Mouse (Mus musculus) urinary bladder, postnatal 10 days (tissue): ENCODE results near the gene Rnaseh1.

ENCODE experiments used
- DNase-seq: peaks from one replicate; pipeline ENCODE4 v3.0.0; 2022; ENCODE audit warnings: low spot score

The Rnaseh1 gene

DNA sequence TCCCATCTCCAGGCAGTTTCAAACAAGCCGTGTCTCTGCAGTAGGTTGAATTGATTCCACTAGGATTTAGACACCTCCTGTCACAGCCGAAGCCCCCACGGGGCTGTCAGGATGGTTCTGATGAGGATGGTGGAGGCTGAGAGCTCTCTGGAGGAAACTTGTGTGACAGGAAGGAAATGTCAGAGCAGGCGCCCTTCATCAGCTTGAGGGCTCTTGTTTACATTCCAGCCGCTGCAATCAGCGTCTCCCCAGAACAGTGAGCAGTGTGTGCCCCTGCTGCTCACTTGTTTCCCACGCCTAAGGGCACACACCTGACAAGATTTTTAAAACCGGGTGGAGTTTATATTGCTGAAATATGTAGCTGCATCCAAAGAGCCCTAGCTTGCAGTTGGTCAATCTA lies 17.9 kb downstream of the Rnaseh1 start:
- DNase-seq, result no peak

DNA sequence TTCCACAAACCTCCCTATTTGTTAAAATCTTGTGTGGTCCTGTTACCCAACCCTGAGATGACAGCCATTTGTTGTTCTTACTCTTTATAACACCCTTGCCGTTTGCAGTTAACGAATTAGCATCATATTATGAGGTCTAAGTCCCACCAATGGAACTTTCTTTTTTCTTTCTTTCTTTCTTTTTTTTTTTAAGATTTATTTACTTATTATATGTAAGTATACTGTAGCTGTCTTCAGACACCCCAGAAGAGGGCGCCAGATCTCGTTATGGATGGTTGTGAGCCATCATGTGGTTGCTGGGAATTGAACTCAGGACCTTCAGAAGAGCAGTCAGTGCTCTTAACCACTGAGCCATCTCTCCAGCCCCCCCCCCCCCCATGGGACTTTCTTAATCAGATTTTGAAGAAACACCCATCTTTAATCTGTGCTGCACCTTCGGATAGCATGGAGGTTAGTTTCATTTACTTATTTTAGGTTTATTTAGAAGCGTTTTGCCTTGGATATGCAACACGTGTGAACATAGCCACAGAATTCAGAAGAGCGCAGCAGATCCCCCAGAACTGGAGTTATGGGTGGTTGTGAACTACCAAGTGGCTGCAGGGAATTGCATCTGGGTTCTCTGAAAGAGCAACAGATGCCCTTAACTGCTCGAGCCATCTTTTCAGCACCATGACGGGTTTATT lies 24.8 kb downstream of the Rnaseh1 start:
- DNase-seq, result no peak

DNA sequence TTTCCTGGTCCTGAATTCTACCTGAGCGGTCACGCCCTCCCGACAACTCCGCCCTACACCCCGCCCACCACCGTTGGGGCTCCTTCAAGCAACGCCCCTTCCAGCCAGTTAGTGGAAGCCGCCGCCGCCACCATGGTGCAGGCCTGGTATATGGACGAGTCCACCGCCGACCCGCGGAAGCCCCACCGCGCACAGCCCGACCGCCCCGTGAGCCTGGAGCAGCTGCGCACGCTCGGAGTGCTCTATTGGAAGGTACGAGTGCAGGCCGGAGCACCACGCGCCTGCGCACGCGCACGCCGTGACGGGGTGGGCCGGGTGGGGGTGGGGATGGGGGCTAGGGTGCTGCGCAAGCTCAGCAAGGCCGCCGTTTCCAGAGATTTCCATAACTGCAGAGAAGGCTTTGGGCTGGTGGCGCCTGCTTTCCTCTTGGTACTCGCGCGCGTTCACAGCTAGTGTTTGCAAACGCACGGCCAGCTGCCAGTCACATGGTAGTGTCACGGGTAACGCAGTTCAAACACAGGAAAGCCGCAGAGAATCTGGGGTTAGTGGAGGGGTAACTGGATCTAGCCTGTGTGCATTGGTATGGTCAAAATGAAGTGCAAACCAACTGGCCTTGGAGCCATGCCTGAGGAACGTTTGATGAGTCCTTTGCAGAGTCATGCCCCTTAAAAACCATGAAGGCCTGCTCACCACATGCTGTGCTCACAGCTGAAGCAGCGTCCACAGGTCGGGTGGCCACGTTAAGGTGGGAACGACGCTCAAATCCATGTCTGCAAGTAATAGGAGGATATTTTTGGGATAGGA lies 25.9 kb downstream of the Rnaseh1 start, which contains the start of gene Adi1:
Adi1 (plus strand) TSS at position 111 of the 804 bp plus-strand sequence.
- DNase-seq, result peak; percentile 35

DNA sequence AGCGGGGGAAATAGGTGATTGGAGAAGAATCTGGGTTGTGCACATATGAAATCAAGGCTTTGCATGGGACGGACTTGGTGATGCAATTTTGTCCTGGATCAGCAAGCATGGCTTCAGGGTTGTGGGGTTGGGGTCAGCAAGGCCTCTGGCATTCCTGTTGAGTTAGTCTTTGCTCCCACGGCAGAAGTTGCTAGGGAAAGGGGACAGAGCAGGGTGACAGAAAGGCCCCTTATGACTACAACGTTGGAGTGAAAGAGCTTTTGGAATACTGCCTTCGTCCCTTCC lies 26.5 kb downstream of the Rnaseh1 start:
- no peak for DNase-seq

DNA sequence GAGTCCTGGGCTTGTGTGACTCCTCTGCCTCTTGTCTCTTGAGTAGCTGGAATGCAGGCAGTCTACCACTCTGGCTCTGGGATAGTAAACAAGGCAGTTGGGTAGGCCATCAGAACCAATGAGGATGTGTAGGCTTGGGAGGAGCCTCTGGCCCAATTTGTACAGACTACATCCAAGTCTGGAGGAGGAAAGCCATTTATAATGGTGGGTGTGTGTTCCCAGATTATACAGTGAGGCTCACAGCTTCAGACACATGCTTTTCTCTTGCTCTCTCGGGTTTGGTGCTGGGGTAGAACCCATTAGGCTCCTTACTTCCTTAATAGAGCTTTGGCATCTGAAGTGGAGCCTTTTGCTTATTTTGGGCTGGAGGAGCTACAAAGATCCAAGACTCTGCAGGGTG lies 35.3 kb downstream of the Rnaseh1 start:
- DNase-seq, result no peak

DNA sequence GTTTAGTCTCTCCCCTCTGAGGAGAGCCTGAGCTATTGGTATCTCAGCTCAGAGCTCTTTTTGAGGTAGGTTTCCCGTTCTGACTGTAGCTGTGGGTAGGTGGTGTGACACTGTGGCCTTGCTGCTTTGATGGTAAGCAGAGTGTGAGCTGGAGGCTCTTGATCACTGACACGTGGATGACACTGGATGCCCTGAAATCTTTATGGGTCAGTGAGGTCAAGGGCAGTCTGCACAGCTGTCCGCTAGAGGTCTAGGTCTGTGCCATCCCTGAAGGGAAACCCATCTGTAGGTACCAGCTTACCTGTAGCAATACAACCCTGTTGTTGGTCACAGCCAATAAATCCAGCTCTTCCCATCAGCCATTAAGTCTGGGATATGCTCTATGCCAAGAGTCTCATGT lies 36.4 kb downstream of the Rnaseh1 start:
- no peak for DNase-seq

DNA sequence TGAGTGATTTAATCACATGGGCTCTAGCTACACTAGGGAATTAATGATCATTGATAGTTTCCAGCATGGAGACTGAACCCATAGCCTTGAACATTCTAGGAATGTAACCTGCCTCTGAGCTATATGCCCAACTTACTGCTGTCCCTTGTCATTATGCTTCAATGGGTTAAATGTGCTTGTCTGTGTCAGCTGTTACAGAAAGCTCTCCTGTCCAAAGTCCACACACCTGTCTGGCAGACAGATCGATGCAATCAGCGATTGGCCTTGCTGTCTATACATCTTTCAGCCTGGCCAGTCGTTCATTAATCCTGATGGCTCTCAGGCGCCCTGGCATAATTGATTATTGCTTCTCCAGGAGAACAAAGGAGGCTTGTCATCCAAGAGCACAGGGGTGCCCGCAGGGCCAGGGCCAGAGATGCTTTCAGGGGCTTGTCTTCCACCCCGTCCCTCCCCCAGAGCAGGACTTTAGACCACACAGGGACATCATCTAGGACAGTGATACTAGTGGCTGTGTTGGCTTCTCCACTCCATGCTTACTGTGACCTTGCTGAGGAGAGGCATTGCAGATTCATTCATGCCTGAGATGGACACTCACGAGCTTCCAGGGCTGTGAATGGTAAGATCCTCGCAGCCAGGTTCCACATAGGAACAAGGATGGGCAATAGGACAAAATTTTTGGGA lies 36.9 kb downstream of the Rnaseh1 start:
- DNase-seq, result no peak

DNA sequence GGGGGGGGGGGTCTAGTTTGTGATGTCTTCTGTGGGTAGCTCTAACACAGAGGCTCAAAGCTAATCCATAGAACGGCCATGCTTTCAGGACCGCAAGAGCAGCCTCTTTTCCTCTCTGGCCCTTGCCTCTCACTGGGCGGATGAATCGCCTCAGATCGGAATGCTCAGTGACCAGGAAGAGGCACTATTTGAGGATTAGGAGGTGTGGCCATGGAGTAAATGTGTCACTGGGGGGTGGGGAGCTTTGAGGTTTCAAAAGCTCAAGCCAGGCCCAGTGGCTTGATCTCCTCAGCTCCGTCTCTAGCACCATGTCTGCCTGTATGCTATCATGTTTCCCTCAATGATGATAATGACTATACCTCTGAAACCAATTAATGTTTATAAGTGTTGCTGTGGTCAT lies 39.6 kb downstream of the Rnaseh1 start:
- DNase-seq, result no peak

DNA sequence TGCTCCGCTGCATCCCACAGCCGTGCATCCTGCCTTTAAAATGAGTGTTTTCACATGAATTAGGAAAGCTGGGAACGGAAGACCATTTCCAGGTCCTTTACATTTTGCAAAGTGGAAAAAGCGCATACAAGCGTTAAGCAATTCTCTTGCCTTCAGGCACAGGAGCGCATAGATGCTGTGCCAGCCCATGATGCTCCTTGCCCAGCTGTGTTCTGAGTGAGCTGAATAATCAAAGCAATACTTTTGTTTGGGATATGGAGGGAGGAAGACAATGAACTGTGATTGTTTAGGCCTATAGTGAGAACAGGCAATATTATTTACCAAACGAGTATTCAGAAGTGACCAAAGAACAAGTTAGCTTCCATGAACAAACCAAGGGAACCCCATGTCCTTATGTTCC lies 41.3 kb downstream of the Rnaseh1 start:
- DNase-seq, result no peak

DNA sequence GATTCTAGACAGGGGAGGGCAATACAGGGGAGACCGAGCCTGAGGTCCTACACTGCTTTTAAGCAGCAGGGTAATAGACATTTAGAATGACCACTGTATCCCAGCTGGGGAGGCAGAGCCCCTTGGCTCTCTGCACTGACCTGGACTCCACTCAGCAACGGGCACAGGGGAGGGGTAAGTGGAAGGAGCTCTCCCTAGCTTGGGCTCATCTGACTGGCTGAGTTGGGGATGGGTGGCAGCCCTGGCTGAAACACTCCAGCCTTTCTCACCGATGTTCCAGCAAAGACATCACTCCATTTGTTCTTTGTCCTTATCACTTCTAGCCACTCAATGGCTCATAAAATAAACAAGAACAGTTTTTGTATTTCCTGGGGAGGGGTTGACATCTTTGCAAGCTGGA lies 44.3 kb downstream of the Rnaseh1 start:
- no peak for DNase-seq

DNA sequence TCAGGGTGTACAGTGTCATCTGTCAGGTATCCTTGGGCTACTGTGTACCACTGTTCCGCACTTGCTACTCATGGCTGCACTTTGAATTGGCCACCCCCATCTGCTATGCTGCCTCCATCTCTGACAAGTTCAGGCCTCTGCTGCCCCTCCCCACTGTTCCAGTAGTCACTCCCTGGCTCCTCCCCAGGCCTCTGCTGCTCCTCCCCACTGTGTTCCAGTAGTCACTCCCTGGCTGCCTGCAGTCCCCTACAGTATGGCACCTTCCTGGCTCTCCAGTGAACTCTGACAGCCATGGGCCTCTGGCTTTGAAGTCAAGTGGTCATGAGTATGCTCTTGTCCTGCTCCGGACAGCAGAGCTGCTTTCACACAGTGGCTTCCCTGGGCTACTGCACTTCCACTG lies 44.8 kb downstream of the Rnaseh1 start:
- DNase-seq, result no peak

DNA sequence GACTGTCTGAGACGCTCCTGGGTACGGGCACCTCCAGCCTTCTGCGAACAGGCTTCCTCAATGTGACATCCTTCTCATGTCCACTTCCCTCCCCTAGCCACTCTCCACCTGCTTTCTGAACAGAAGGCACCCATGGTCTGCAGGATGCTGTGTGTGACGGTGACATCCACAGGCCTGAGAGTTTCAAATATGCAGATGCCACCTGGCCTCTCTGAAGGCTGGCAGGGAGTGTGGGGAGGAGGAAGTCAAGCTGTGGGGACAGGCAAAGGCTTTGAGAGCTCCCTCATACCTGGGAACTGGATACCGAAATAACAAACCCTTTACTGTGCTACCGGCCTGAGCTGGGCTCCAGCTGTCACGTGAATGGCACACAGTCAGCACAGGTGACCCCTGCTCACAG lies 45.4 kb downstream of the Rnaseh1 start:
- DNase-seq, result no peak

DNA sequence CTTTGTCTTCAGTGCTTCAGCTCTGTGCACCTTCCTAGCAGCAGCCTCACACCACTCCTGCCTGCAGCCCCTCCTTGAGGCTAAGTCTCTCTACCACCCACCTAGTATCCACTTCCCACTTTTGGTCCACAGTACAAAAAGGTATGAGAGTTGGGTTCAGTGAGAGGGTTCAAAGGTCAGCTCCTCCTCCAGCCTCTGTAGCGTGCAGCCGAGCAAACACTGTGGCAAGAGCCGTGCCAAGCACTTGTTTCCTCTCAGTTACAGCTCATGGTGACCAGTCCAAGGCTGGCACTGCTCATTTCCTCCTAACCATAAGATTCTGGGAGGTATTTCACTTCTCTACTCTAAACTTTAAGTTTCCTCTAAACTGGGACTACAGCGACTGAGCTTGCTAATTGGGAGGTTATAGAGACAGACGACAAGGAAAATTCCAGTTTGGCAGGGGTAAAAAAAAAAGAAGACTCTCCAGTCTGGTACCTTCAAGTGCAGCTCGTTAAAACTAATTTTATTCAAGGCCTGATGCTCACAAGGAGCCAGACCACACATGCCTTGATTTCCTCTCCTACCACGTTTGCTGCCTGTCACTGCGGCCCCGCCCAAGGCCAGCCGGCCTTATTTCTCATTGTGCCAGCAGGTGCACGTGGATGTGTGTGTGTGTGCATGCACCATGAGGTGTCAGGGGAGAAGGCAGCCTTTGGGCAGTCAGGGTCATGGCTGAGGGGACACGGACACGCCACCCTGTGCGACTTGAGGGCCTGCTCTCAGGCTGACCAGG lies 48.6 kb downstream of the Rnaseh1 start:
- DNase-seq, result no peak

DNA sequence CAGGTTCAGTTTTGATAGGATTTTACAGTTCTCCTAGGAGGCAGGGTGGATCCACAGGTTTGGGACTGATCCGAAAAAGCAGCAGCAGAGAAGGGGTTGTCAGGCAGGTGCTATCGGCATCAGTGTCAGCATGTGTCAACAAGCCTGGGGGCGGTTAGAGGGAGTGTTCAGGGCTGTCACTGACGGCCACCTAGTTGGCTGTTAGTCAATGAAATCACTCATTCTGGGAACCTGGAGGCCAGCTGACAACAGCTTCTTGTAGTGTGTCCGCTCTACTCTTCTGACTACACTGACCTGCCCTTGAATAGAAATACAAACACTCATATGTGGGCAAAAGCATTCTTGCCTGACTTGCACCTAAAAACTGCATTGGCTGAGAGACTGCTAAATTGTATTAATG lies 49.7 kb downstream of the Rnaseh1 start:
- DNase-seq, result no peak

DNA sequence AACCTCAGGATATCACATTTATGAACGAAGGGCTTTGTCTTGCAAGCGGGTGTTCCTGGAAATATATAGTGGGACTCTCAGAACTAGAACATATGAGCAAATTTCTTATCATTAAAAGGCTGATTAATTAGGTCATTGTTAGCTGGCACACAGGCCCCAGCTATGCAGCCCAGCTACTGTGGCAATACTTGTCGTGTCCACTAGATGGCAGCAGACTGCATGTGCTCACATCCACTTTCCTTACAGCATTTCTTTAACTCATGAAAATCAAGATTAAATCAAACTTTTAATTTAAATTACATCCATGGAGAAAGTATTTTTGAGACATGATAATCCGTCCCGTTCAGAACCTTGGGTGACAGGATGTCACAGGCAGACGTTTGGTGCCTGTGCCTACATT lies 50.3 kb downstream of the Rnaseh1 start:
- DNase-seq, result no peak

DNA sequence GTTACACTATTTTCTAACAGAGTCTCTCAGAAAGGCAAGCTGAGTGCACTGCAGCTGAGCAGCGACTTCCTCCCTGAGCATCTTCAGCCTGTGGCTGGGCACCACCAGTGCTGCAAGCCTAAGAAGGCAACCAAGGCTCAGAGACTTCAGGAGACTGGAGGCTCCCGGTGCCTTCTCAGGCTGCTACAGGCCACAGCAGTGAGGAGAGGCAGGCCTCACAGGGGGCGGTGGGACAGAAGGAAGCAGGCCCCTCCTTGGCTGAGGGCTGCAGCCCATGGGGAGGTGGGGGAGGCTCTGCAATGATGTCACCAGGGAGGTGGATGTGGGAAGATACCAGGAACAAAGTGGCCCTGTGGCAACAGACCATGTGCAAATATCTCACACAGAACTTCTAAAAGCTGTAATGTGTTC lies 50.7 kb downstream of the Rnaseh1 start:
- DNase-seq, result no peak

DNA sequence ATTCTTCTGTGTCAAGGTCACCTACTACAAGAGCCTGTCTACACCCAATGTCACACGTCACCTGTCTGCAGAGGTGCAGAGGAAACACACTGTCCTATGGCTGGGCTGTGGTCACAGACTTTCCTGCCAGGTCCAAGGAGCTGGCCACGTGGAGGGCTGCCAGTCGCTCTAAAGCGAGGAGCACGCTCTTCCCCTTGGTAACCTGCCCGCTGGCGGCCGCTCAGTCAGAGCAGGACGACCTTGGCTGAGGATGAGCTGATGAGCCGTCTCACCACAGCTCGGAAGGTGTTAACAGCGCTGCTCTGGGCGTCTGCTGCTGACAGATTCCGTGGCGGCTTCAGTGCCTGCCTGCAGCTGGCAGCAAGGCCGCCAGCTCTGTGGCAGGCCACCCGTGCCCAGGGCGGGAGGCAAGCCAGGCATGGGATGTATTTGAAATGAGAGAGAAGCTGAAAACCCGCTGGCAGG lies 51.2 kb downstream of the Rnaseh1 start:
- no peak for DNase-seq

DNA sequence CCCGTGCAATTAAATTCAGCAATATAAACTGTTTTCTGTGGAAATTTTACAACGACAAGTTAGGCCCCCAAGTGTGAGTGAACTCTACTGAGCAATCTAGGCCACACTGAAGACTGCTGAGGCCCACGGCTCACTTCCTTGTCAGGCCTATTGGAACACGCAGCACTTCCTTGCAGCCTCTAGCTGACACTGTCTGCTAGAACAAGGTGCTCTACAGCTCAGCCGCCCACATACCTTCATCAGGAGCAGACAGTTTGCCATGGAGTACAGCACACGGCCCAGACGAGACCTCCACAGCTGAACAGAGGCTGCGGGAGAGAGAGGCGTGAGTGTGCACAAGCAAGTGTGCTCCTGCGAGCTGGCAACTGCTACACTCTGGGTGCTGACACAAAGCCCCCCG lies 51.9 kb downstream of the Rnaseh1 start:
- no peak for DNase-seq

DNA sequence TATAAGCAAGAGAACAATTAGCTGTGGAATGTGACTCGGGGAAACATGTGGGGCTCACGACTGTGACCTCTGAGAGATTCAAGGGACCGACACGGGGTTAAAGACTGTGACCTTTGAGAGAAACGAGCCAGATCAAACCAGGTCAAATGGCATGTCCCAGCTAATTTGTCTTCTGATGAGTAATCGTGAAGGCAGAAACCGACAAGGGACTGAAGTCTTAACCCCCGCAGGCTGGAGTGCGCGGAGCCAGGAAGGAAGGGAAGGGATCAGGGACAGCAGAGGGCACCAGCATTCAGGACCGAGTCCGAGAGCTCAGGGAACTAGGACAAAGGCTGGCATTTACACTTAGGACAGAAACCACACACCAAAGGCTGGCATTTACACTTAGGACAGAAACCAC lies 55.0 kb downstream of the Rnaseh1 start:
- DNase-seq, result no peak

DNA sequence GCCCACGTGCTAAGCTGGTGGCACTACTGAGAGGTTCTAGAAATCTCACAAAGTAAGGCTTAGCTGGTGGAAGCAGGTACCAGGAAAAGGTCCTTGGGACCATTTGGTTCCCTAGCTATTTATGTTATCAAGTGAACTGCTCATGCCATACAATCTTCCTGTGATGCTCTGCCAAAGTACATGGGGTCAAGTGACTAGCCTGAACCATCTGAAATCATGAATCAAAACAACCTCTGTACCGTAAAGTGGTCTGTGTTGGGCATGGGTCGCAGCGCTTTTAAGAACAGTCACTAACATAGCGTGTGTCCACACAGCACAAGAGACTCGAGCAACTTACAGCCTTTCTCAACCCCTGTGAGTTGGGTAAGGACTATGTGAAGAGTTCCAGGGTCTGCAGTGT lies 55.8 kb downstream of the Rnaseh1 start:
- DNase-seq, result no peak

DNA sequence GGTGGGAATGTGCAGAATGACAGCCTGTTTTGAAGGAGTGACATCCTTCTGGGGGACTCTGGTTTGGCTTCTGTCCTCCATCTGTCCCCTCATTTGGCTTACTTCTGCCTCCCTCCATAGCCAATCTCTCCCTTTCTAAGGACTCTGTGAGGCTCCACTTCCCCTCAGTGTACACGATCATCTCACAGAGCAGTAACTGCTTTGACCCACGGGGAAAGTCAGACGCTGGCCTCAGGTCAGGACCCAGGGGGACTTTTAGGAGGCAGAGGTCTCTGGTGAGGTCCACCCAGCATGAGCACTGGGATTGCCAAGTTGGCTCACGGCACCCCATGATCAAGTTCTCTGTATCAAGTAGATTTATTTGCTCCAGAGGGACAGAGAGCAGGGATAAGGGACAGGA lies 58.8 kb downstream of the Rnaseh1 start:
- no peak for DNase-seq
